ENCODE assay signal across 8 mouse cellular contexts in the genomic region with DNA sequence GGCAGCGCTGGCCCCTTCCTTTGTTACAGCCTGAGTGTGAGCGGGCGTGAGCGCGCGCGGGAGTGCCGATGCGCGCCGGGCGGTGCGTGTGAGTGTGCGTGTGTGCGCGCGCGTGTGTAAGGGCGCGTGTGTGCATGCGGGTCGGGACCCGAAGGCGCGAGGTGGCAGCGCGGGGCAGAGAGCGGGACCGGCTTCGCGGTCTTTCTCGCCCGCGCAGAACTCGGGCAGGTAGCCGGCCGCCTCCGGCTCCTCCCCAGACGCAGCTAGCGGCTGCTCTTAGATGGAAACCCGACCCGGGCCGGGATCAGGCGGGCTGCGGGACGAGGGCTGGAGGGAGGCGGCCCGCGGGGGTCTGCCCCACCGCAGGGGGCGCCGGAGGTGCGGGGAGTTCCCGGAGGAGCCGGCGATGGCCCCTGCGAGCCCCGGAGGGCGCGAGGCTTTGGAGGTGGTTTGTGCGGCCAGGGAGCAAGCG. TPM values are rescaled to one million over a fixed set of nuclear protein-coding genes. Genes with fewer than 3 reads are reported as not detected.
DNase-seq lines count a peak whose midpoint lies in the region; ATAC-seq and TF ChIP-seq lines count a peak whose summit lies in the region.

No protein-coding gene starts in this region.

- no peaks in the 10 kb centered on the region for H3K27me3 ChIP-seq in hindbrain, embryonic 16.5 days (replicated peaks; ENCODE audit: control insufficient read depth, insufficient read depth, low read length)
- H3K27me3 ChIP-seq in myocyte (ENCODE audit: control insufficient read depth, insufficient read depth, insufficient read length) = peaks cover 44% of the 10 kb centered on the region

- H3ac ChIP-seq in myocyte (ENCODE audit: control insufficient read depth, insufficient read length) = peak overlapping the region; percentile 26

- under 1% methylated on average over 44 of the region's 62 CpGs for WGBS in hindbrain, embryonic 16.5 days

- peak; percentile 22 for ATAC-seq in hindbrain, embryonic 16.5 days

- H3K4me1 ChIP-seq in hindbrain, embryonic 16.5 days (ENCODE audit: control insufficient read depth, insufficient read depth, low read depth, low read length) = peaks cover 38% of the 10 kb centered on the region

- DNase-seq in cerebellum, postnatal 25 days = peak; percentile 63 to 68
- DNase-seq in cerebellum, adult 9-10 months = no peak
- DNase-seq in right cerebral cortex, postnatal 25 days = peak; percentile 40
- no peak for DNase-seq in right cerebral cortex, postnatal 36 days (ENCODE audit: low spot score in 2 of 2)
- no peak for DNase-seq in ovary, postnatal 36 days (ENCODE audit: low spot score)
- no peak for DNase-seq in thymus, postnatal 14 days

- H3K4me3 ChIP-seq in hindbrain, embryonic 16.5 days (ENCODE audit: low read length) = peak overlapping the region; percentile 85
- H3K4me3 ChIP-seq in myocyte = no peak overlapping the region

- H3K36me3 ChIP-seq in hindbrain, embryonic 16.5 days (ENCODE audit: control insufficient read depth, insufficient read depth, low read length) = no peaks in the 10 kb centered on the region
- no peaks in the 10 kb centered on the region for H3K36me3 ChIP-seq in myocyte (ENCODE audit: control insufficient read depth, insufficient read depth)

- no peaks in the 10 kb centered on the region for H3K79me2 ChIP-seq in myocyte (ENCODE audit: control insufficient read depth, insufficient read depth)

- H3K27ac ChIP-seq in hindbrain, embryonic 16.5 days (ENCODE audit: low read depth, low read length) = peak overlapping the region; percentile 99

- peak overlapping the region; percentile 78 for H3K4me2 ChIP-seq in hindbrain, embryonic 16.5 days (ENCODE audit: low read length)
- H3K4me2 ChIP-seq in myocyte (ENCODE audit: low read depth) = peak overlapping the region; percentile 56

- no peaks in the 10 kb centered on the region for H3K9me3 ChIP-seq in hindbrain, embryonic 16.5 days (ENCODE audit: control insufficient read depth, low read length)

- TF ChIP-seq POLR2A in myocyte (IDR thresholded peaks at IDR 0.05; ENCODE audit: insufficient read length, low read depth) = no peak

- H3K9ac ChIP-seq in hindbrain, embryonic 16.5 days (ENCODE audit: low read depth, low read length) = peak overlapping the region; percentile 93

TF ChIP-seq in myocyte, 11 proteins besides CTCF, POLR2A, EP300 and RAD21:
- TF ChIP-seq REST (IDR thresholded peaks at IDR 0.05; ENCODE audit: insufficient read depth, insufficient read length) = no peak
- no peak for TF ChIP-seq MAX (IDR thresholded peaks at IDR 0.05; ENCODE audit: low read depth)
- no peak for TF ChIP-seq POLR2AphosphoS2 (IDR thresholded peaks at IDR 0.05; ENCODE audit: insufficient read length, low read depth)
- no peak for TF ChIP-seq TCF12 (IDR thresholded peaks at IDR 0.05; ENCODE audit: insufficient read depth, poor library complexity, severe bottlenecking)

RNA-seq across cellular contexts. Expression of gene Lemd1, which starts 0.6 kb away (rescaled TPM):
- 11.4 and 14.0 TPM in 2 replicates for polyA plus RNA-seq in hindbrain, embryonic 16.5 days (2015; fragmentation: Nextera tagmentation; extraction: Ambion mirVana)
- 0.49 TPM for polyA plus RNA-seq in myocyte (2012; fragmentation: generic; extraction: Trizol)

RNA-seq across cellular contexts. Expression of gene AC124108.1, which starts 0.6 kb away (rescaled TPM):
- polyA plus RNA-seq in hindbrain, embryonic 16.5 days (2015; fragmentation: Nextera tagmentation; extraction: Ambion mirVana) = 1.8 and 2.3 TPM in 2 replicates
- polyA plus RNA-seq in myocyte (2012; fragmentation: generic; extraction: Trizol) = 0.82 TPM

RNA-seq across cellular contexts. Expression of gene Gm10188, which starts 38.9 kb away (rescaled TPM):
- not detected in 2 replicates for polyA plus RNA-seq in hindbrain, embryonic 16.5 days (2015; fragmentation: Nextera tagmentation; extraction: Ambion mirVana)
- polyA plus RNA-seq in myocyte (2012; fragmentation: generic; extraction: Trizol) = not detected

RNA-seq across cellular contexts. Expression of gene Cdk18, which starts 51.2 kb away (rescaled TPM):
- polyA plus RNA-seq in hindbrain, embryonic 16.5 days (2015; fragmentation: Nextera tagmentation; extraction: Ambion mirVana) = 1.1 and 1.5 TPM in 2 replicates
- polyA plus RNA-seq in myocyte (2012; fragmentation: generic; extraction: Trizol) = 33.9 TPM

Comparison
In these comparisons a context has a peak if more than half of its experiments do, and no peak if none do; other contexts are left out.
1. DNase-seq: peak in cerebellum, postnatal 25 days (2 of 2) and right cerebral cortex, postnatal 25 days (single experiment); none in cerebellum, adult 9-10 months (single experiment), right cerebral cortex, postnatal 36 days (0 of 2), ovary, postnatal 36 days (single experiment) and thymus, postnatal 14 days (single experiment).